Mouse (Mus musculus): Measurements from ENCODE around the gene Acsf3. TPM values are rescaled to one million over a fixed set of nuclear protein-coding genes. Genes with fewer than 3 reads are reported as not detected.

Acsf3 gene
- polyA plus RNA-seq, 1 experiment from 2014 or later = 17.8 TPM

DNA sequence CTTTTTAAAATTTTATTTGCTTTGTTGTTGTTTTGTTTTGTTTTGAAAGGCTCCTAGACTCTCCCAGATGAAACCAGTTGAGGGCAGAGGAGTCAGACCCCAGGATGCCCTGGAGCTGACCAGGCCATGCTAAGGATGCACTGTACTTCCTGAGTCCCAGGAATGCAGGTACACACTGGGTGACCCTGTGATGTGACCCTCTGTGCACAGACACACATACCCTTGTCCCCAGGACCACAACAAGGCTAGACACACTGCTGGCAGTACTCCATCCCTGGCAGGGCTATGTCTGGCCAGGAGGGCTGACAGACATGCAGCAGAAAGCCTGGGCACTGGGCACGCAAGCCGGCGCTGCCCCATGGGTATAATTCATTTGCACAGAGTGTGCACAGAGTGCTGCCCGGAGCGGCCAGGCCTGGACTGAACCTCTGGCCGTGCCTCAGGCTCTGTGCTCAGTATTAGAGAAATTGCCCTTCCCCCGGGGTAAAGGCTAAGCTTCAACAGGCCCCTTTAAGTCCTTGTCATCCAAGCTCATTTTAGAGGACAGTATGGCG, 8.6 kb upstream of the Acsf3 start:
- H3K9me3 ChIP-seq (replicated peaks) = no peaks in the 10 kb centered on the region
- H3K36me3 ChIP-seq = no peaks in the 10 kb centered on the region
- H3K27ac ChIP-seq (replicated peaks) = 0 out of 2 replicates have a peak overlapping the region, but pooled peaks have one; percentile 13
- H3K4me3 ChIP-seq = no peak overlapping the region
- no peak for DNase-seq (ENCODE audit: low spot score)
- peaks cover 10% of the 10 kb centered on the region for H3K4me1 ChIP-seq
- no peaks in the 10 kb centered on the region for H3K27me3 ChIP-seq (ENCODE audit: low read depth, poor library complexity, severe bottlenecking)
- WGBS = 69% methylated on average over 8 of the region's 8 CpGs

DNA sequence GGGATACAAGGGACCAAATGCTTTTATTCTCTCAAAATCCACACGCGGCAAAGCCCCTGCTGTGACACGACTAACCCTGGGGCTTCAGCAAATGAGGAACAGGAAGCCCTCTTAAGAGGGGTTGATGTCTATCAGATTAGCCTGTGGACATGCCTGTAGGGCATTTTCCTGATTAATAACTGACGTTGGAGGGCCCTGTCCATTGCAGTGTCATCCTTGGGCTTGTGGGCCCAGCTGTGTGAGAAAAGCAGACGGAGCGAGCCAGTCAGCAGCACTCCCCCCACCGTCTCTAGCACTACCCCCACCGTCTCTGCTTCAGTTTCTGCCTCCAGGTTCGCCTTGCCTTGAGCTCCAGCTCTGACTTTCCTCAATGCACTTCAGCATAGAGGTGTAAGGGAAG, 8.1 kb upstream of the Acsf3 start:
- WGBS = 56% methylated on average over 9 of the region's 9 CpGs

DNA sequence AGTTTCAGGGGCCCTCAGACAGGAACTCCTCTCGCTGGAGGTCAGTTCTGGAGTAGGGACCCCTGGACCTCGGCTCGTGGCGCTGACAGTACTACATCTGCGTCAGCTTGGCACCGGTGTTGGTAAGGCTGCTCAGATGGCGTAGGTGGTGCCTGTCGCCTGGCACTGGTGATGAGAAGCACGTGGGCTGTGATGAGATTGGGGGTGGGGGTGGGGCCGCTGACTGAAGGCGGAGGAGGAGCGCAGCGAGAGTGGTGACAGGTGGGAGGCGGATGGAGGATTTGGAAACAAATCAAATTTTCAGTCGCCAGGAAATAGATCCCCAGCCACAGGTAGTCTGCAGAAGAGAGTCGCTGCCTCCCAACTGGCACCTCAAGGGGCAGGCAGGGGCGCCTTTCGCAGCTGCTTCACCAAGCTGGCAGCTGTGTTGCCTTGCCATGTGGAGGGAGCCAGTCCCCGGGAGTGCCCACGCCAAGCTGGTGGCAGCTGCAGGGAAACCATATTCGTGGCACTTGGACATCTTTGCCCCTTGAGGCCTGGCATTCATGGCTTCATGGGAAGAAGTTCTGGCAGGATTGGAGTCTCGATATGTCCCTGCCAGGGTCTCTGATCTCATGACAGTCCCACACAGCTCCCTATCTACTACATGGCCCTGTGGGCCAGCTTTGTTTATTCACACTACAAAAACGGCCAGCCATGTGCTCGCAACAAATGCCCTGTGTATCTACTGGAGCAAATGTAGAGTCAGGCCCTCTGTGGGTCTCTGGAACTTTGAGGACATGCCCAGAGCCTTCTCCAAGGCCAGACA, 5.8 kb upstream of the Acsf3 start:
- 66% methylated on average over 24 of the region's 24 CpGs for WGBS
- Histone ChIP-seq H3K27me3 (ENCODE audit: low read depth, poor library complexity, severe bottlenecking) (peaks cover 2% of the 10 kb centered on the region; the same call in 1 of the 2 replicates), H3K27ac (replicated peaks) (no peak overlapping the region), H3K9me3 (replicated peaks) (no peaks in the 10 kb centered on the region), H3K4me1 (peaks cover 10% of the 10 kb centered on the region), H3K4me3 (no peak overlapping the region), H3K36me3 (no peaks in the 10 kb centered on the region)
- no peak for DNase-seq (ENCODE audit: low spot score)

More for the DNA sequence above, 8.1 kb upstream of the Acsf3 start:
- Histone ChIP-seq H3K36me3 (no peaks in the 10 kb centered on the region), H3K27me3 (ENCODE audit: low read depth, poor library complexity, severe bottlenecking) (no peaks in the 10 kb centered on the region), H3K4me3 (no peak overlapping the region), H3K4me1 (peaks cover 10% of the 10 kb centered on the region), H3K27ac (replicated peaks) (0 out of 2 replicates have a peak overlapping the region, but pooled peaks have one; percentile 13), H3K9me3 (replicated peaks) (no peaks in the 10 kb centered on the region)
- no peak for DNase-seq (ENCODE audit: low spot score)

DNA sequence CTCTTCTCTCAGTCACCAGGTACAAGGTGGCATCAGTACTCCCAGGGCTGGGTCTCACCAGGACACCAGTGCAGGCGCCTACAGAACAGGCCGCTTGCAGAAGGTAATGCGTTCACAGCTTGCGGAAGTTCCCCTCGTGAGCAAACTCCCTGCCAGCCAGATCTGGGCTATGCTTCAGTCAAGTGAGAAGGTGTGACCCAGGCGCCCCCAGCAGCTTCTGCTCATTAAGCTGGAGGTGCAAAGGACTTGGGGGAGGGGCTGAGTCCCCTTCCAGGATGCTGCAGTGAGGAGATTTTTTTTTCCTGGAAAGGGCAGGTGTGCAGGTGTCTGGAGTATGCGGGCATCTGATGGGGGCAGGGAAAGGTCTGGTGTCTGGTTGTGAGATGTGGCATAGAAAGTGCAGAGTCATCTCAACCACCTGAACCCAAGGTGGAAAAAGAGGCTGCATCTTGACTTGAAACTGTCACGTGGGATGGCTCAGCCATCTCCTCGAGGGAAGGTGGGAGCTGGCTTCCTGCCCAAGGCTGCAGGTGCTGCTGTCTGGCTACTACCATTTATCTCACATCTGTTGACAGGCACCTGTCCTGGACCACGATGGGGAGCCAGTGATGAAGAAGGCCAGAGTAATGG, 2.7 kb upstream of the Acsf3 start:
- Histone ChIP-seq H3K9me3 (replicated peaks) (no peaks in the 10 kb centered on the region), H3K4me3 (no peak overlapping the region), H3K27ac (replicated peaks) (no peak overlapping the region), H3K27me3 (ENCODE audit: low read depth, poor library complexity, severe bottlenecking) (peaks cover 9% of the 10 kb centered on the region; the same call in 1 of the 2 replicates), H3K4me1 (peaks cover 18% of the 10 kb centered on the region), H3K36me3 (no peaks in the 10 kb centered on the region)
- DNase-seq (ENCODE audit: low spot score) = no peak
- 47% methylated on average over 10 of the region's 10 CpGs for WGBS

DNA sequence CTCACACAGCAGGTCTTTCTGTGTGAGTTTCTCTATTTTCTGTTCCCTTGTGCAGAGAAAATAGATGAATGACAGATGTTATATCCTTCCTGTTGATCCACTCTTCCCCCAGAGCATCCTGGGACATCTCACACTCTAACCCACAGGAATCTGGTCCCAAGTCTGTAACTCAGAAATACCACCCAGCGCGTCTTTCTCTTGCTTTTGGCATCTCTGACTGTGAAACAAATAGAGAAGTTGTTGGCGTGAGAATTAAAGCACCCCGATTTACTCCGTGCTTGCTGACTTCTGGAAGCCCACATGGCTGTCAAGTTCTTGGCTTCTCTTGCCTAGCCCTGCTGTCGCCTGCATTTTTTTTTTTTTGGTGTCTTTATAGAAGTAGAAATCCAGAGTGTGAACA, 2.4 kb downstream of the Acsf3 start:
- Histone ChIP-seq H3K27me3 (ENCODE audit: low read depth, poor library complexity, severe bottlenecking) (peaks cover 9% of the 10 kb centered on the region; the same call in 1 of the 2 replicates), H3K4me3 (no peak overlapping the region), H3K36me3 (peaks cover 28% of the 10 kb centered on the region), H3K27ac (replicated peaks) (no peak overlapping the region), H3K9me3 (replicated peaks) (no peaks in the 10 kb centered on the region), H3K4me1 (peaks cover 18% of the 10 kb centered on the region)
- no peak for DNase-seq (ENCODE audit: low spot score)
- 90% methylated on average over 6 of the region's 6 CpGs for WGBS

DNA sequence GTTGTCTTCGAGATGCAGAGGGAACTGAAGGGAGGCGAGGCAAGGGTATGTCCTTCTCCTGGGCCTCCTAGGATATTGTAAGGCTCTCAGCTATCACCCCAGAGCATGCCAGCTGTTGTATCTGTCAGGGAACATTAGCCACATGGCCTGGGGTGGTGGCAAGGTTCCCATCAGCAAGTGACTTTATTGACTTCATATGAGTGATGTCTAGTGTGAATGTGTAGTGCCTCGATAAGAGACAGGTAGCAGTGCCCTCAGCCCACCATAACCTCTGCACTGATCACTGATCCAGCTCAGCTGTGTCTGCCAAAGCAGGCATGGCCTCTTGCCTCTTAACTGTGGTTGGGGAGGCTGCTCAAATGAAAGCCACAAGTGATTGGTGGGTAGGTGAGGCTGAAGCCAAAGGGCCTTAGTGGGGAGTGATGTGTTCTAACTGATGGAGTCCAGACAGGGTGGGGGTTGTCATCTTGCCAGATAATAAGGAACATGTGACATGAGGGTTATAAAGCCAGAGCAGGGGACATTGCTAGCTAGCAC, 3.5 kb downstream of the Acsf3 start:
- H3K9me3 ChIP-seq (replicated peaks) = no peaks in the 10 kb centered on the region
- no peak overlapping the region for H3K4me3 ChIP-seq
- no peak for DNase-seq (ENCODE audit: low spot score)
- WGBS = 93% methylated on average over 3 of the region's 3 CpGs
- H3K36me3 ChIP-seq = peaks cover 32% of the 10 kb centered on the region
- H3K27ac ChIP-seq (replicated peaks) = no peak overlapping the region
- H3K4me1 ChIP-seq = peaks cover 18% of the 10 kb centered on the region
- H3K27me3 ChIP-seq (ENCODE audit: low read depth, poor library complexity, severe bottlenecking) = peaks cover 9% of the 10 kb centered on the region; the same call in 1 of the 2 replicates

DNA sequence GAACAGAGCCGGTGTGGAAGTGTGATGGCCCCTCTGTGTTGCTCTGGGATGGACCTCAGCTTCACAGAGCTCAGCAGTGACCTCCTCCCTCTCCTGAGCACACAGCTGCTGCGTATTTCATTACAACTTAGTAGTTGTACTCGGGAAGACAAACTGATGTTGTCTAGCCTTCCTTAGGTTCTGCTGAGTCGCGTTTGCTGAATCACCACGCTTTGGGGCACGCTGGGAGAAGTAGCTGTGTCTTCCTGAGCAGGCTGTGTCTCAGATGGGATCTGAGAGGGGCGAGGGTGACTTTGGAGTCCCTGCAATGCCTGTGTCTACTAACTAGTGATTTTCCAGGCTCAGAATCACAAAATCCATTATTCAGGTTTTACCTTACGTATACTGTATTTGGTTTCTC, 4.0 kb downstream of the Acsf3 start:
- Histone ChIP-seq H3K4me3 (no peak overlapping the region), H3K9me3 (replicated peaks) (no peaks in the 10 kb centered on the region), H3K36me3 (peaks cover 37% of the 10 kb centered on the region), H3K27ac (replicated peaks) (no peak overlapping the region), H3K27me3 (ENCODE audit: low read depth, poor library complexity, severe bottlenecking) (peaks cover 9% of the 10 kb centered on the region; the same call in 1 of the 2 replicates), H3K4me1 (peaks cover 18% of the 10 kb centered on the region)
- 78% methylated on average over 9 of the region's 9 CpGs for WGBS
- no peak for DNase-seq (ENCODE audit: low spot score)

DNA sequence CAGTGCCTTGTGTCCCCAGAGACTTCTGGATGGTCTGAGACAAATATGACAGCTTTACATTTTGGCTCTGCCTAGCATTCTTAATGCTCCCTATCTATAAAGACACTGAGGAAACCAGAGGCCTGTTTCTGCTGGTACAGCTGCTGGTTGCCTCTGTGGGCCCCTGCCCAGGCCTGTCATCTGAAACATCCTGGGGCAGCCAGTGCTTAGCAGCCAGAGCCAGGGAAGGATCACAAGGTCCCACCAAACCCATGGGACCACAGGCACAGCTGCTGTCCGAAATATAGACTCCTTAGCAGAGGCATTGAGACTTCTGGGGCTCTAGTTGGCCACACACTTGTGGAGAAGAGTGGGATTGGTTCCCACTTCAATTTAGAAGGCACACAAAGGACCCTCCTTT, 9.5 kb downstream of the Acsf3 start:
- H3K27me3 ChIP-seq (ENCODE audit: low read depth, poor library complexity, severe bottlenecking) = no peaks in the 10 kb centered on the region
- 73% methylated on average over 1 of the region's 1 CpGs for WGBS
- H3K27ac ChIP-seq (replicated peaks) = no peak overlapping the region
- H3K4me3 ChIP-seq = no peak overlapping the region
- no peaks in the 10 kb centered on the region for H3K4me1 ChIP-seq
- peaks cover 81% of the 10 kb centered on the region for H3K36me3 ChIP-seq
- no peaks in the 10 kb centered on the region for H3K9me3 ChIP-seq (replicated peaks)
- DNase-seq (ENCODE audit: low spot score) = no peak

DNA sequence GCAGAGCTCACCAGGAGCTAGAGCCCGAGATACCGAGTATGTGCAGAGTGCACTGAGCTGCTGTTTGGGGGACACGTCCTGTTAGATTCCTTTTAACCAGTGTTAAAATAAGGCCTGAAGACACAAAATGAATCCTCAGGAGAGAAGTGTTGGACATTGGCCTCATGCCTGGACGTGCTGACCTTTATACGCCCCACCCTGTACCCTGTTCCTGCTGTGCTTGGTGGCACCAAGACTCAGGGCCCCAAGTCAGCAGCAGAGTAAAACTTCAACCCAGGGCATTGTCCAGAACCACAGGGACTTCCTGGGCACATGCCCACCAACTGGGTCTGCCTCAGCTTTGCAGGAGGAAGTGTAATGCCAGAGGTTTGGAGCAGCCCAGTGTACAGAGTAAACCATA, 14.5 kb downstream of the Acsf3 start:
- Histone ChIP-seq H3K4me1 (no peaks in the 10 kb centered on the region), H3K4me3 (no peak overlapping the region), H3K36me3 (peaks cover 59% of the 10 kb centered on the region), H3K27ac (replicated peaks) (no peak overlapping the region), H3K9me3 (replicated peaks) (no peaks in the 10 kb centered on the region), H3K27me3 (ENCODE audit: low read depth, poor library complexity, severe bottlenecking) (no peaks in the 10 kb centered on the region)
- 92% methylated on average over 5 of the region's 5 CpGs for WGBS
- no peak for DNase-seq (ENCODE audit: low spot score)

DNA sequence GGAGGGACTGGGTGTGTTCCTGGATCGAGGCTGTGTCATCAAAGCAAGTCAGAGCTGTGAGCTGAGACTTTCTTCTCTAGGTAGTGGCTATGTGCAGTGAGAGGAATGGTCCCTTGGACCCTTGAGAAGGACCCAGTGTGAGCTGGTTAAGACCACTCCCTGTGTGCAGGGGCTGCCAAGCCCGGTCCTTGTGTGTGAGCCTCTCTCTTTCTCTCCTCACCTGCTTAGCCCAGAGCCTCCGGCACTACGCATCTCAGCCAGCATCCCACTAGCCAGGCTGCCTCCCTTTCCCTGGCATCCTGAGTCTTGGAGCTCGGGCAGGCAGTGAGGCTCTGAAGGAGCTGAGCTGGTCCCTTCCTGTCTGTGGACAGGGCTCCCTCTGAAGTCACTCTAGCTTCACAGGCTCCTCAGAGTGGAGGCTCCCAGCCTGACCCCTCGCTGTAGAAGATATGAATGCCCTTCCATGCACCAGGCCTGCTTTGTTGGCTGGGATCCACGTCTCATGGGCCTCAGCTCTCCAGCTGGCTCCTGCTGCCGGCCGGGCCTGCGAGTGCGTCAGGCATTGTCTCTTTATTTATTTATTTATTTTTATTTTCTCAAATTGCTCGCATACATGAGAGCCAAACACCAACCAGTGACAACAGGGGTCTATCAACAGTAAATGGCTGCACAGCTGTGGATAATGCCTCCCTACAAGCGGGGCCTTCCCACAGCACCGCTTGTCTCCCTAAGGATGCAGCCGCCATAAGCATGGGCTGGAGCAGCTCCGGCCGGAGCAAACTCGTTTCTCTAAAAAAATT, 18.3 kb downstream of the Acsf3 start:
- H3K27ac ChIP-seq (replicated peaks) = 0 out of 2 replicates have a peak overlapping the region, but pooled peaks have one; percentile 24
- no peaks in the 10 kb centered on the region for H3K4me1 ChIP-seq
- WGBS = 91% methylated on average over 18 of the region's 18 CpGs
- no peaks in the 10 kb centered on the region for H3K9me3 ChIP-seq (replicated peaks)
- H3K27me3 ChIP-seq (ENCODE audit: low read depth, poor library complexity, severe bottlenecking) = no peaks in the 10 kb centered on the region
- no peak for DNase-seq (ENCODE audit: low spot score)
- no peak overlapping the region for H3K4me3 ChIP-seq
- peaks cover 29% of the 10 kb centered on the region for H3K36me3 ChIP-seq

DNA sequence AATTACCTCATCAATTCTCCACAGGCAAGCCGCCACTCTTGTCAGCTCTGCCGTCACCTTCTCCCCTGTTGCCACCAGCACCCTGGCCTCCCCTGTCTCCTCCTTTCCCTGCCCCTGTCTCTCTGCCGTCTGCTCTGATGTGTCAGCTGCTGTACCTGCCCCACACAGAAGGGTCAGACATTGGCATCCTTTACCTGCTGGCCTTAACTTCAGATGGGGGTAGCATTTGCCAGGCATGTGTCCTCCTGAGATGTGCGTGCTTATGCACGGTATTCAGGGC, 18.8 kb downstream of the Acsf3 start:
- H3K36me3 ChIP-seq = peaks cover 24% of the 10 kb centered on the region
- H3K27me3 ChIP-seq (ENCODE audit: low read depth, poor library complexity, severe bottlenecking) = no peaks in the 10 kb centered on the region
- H3K9me3 ChIP-seq (replicated peaks) = no peaks in the 10 kb centered on the region
- 86% methylated on average over 5 of the region's 5 CpGs for WGBS
- H3K27ac ChIP-seq (replicated peaks) = no peak overlapping the region
- no peak overlapping the region for H3K4me3 ChIP-seq
- no peak for DNase-seq (ENCODE audit: low spot score)
- H3K4me1 ChIP-seq = no peaks in the 10 kb centered on the region

All from midbrain, embryonic 10.5 days (tissue).